Mouse (Mus musculus) liver, embryonic 16.5 days (tissue): ENCODE data around the gene Bsnd. TPM values are rescaled to one million over a fixed set of nuclear protein-coding genes. Genes with fewer than 3 reads are reported as not detected.

Experiments used
- ATAC-seq: fragments of 200-750 bp; cut with Nextera tagmentation; 2 replicates; pipeline ENCODE4 v1.8.0; 2017; ENCODE audit warnings: low read depth, mild to moderate bottlenecking, moderate number of reproducible peaks, moderate library complexity
- H3K27ac ChIP-seq: fragments of 300-500 bp; sonication (generic); 2 replicates; pipeline ENCODE4 v1.5.1; 2014; ENCODE audit warnings: mild to moderate bottlenecking, low read length
- H3K27me3 ChIP-seq: fragments of 300-500 bp; sonication (generic); 2 replicates; pipeline ENCODE4 v1.6.1; 2014; ENCODE audit warnings: low read depth, low read length, mixed read lengths; ENCODE audit not compliant: control insufficient read depth, insufficient read depth
- H3K36me3 ChIP-seq: fragments of 300-500 bp; sonication (generic); 2 replicates; pipeline ENCODE4 v1.6.1; 2014; ENCODE audit warnings: mild to moderate bottlenecking; ENCODE audit not compliant: control insufficient read depth, insufficient read depth
- H3K4me1 ChIP-seq: fragments of 300-500 bp; sonication (generic); 2 replicates; pipeline ENCODE4 v1.6.1; 2014; ENCODE audit warnings: low read depth, low read length, mixed read lengths; ENCODE audit not compliant: control insufficient read depth
- H3K4me2 ChIP-seq: fragments of 300-500 bp; sonication (generic); 2 replicates; pipeline ENCODE4 v1.6.1; 2014; ENCODE audit warnings: low read depth, low read length, mixed read lengths
- H3K4me3 ChIP-seq: fragments of 300-500 bp; sonication (generic); 2 replicates; pipeline ENCODE4 v1.5.1; 2014; ENCODE audit warnings: low read depth, mild to moderate bottlenecking, low read length
- H3K9ac ChIP-seq: fragments of 300-500 bp; sonication (generic); 2 replicates; pipeline ENCODE4 v1.6.1; 2014; ENCODE audit warnings: low read depth, low read length
- H3K9me3 ChIP-seq: fragments of 300-500 bp; sonication (generic); replicated peaks from 2 replicates; pipeline ENCODE4 v1.6.1; 2016; ENCODE audit warnings: low read length; ENCODE audit not compliant: control insufficient read depth
- WGBS: fragments of 180-500 bp; shearing (Covaris S2); extraction: QIAGEN DNeasy Blood & Tissue Kit; methylation state at CpG from one replicate; pipeline ENCODE4 v1.1.7; 2014; ENCODE audit not compliant: insufficient replicate concordance; 5-methylcytosine and 5-hydroxymethylcytosine counted together
- polyA plus RNA-seq: library from polyadenylated mRNA; unstranded; fragments of >200 nt; fragmentation: Nextera tagmentation; extraction: Ambion mirVana; gene quantifications from 2 replicates; pipeline ENCODE4 v1.2.1, GENCODE M21; 2015

Gene Bsnd
- polyA plus RNA-seq, 1 experiment from 2014 or later, result not detected

DNA sequence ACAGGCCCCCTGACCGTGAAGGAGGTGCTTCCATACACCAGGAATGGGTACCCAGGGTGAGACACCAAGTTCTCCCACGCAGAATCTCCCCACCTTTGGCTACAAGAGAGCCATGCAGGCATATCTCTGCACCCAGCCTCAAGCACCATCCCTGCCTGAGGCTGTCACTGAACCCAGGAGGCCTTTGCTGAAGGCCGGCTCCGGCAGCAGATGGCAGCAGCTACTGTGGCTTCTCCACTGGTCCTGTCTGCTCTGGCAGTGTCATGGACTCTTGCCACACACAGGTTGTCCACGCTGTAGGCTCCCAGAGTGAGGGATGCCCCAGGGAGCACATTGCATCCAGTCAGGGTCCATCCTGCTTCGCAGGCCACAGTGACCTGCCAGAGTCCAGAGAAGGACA lies 48.9 kb downstream of the Bsnd start:
- Histone ChIP-seq H3K27ac (no peak overlapping the region), H3K4me1 (no peaks in the 10 kb centered on the region; the same call in 1 of the 2 replicates), H3K9me3 (no peaks in the 10 kb centered on the region), H3K4me3 (no peak overlapping the region), H3K9ac (no peak overlapping the region), H3K36me3 (peaks cover 9% of the 10 kb centered on the region), H3K4me2 (no peak overlapping the region), H3K27me3 (no peaks in the 10 kb centered on the region)
- no peak for ATAC-seq
- WGBS, result 70% methylated on average over 6 of the region's 6 CpGs

GRCm38 (mm10) chr4:106438763-106439162 lies 53.3 kb downstream of the Bsnd start:
- Histone ChIP-seq H3K27me3 (no peaks in the 10 kb centered on the region), H3K9me3 (no peaks in the 10 kb centered on the region)
- WGBS, result 83% methylated on average over 5 of the region's 5 CpGs

GRCm38 (mm10) chr4:106437207-106437606 lies 54.9 kb downstream of the Bsnd start:
- Histone ChIP-seq H3K9ac (no peak overlapping the region), H3K36me3 (peaks cover 40% of the 10 kb centered on the region), H3K4me1 (no peaks in the 10 kb centered on the region), H3K4me3 (no peak overlapping the region), H3K27me3 (no peaks in the 10 kb centered on the region), H3K4me2 (no peak overlapping the region), H3K27ac (no peak overlapping the region), H3K9me3 (no peaks in the 10 kb centered on the region)
- 85% methylated on average over 5 of the region's 5 CpGs for WGBS
- ATAC-seq, result no peak

More at GRCm38 (mm10) chr4:106438763-106439162, 53.3 kb downstream of the Bsnd start:
- H3K27ac ChIP-seq, result no peak overlapping the region
- peaks cover 36% of the 10 kb centered on the region for H3K36me3 ChIP-seq
- no peaks in the 10 kb centered on the region for H3K4me1 ChIP-seq
- ATAC-seq, result no peak
- no peak overlapping the region for H3K4me2 ChIP-seq
- H3K4me3 ChIP-seq, result no peak overlapping the region
- H3K9ac ChIP-seq, result no peak overlapping the region

- Histone ChIP-seq H3K27me3 (no peaks in the 10 kb centered on the region), H3K9me3 (no peaks in the 10 kb centered on the region), H3K27ac (no peak overlapping the region), H3K9ac (no peak overlapping the region), H3K36me3 (peaks cover 41% of the 10 kb centered on the region), H3K4me1 (no peaks in the 10 kb centered on the region), H3K4me3 (no peak overlapping the region), H3K4me2 (no peak overlapping the region)
- no peak for ATAC-seq
- WGBS, result 67% methylated on average over 4 of the region's 4 CpGs
Measured at GRCm38 (mm10) chr4:106436475-106436874, 55.6 kb downstream of the Bsnd start.

- Histone ChIP-seq H3K9me3 (no peaks in the 10 kb centered on the region), H3K4me1 (no peaks in the 10 kb centered on the region), H3K4me3 (no peak overlapping the region), H3K4me2 (no peak overlapping the region), H3K36me3 (peaks cover 51% of the 10 kb centered on the region), H3K27ac (no peak overlapping the region), H3K27me3 (no peaks in the 10 kb centered on the region), H3K9ac (no peak overlapping the region)
- ATAC-seq, result no peak
- 81% methylated on average over 2 of the region's 2 CpGs for WGBS
Measured at GRCm38 (mm10) chr4:106435426-106435825, 56.7 kb downstream of the Bsnd start.

Other genes starting within 250 kb of the Bsnd start
- 3.5 and 3.8 TPM in 2 replicates for gene Usp24, start 176.1 kb downstream of the Bsnd start, polyA plus RNA-seq
- 89.7 and 99.6 TPM in 2 replicates for gene Pcsk9, start 28.0 kb downstream of the Bsnd start, polyA plus RNA-seq
- 7.7 and 8.1 TPM in 2 replicates for gene Dhcr24, start 68.8 kb upstream of the Bsnd start, polyA plus RNA-seq
- not detected in 2 replicates for gene Lexm, start 125.0 kb upstream of the Bsnd start, polyA plus RNA-seq
- 0.04 and 0.22 TPM in 2 replicates for gene Ttc22, start 130.1 kb upstream of the Bsnd start, polyA plus RNA-seq
- gene Pars2, start 158.8 kb upstream of the Bsnd start, polyA plus RNA-seq, result 4.9 and 5.4 TPM in 2 replicates
- 33.6 and 34.0 TPM in 2 replicates for gene Ttc4, start 186.7 kb upstream of the Bsnd start, polyA plus RNA-seq
- gene Mroh7, start 238.6 kb upstream of the Bsnd start, polyA plus RNA-seq, result 0.08 and 0.09 TPM in 2 replicates
- 0.05 and 0.06 TPM in 2 replicates for gene Fam151a, start 241.6 kb upstream of the Bsnd start, polyA plus RNA-seq